Mouse (Mus musculus) left cerebral cortex, postnatal 25 days (tissue): ENCODE results near the gene Loxl1. TPM values are rescaled to one million over a fixed set of nuclear protein-coding genes. Genes with fewer than 3 reads are reported as not detected.

Experiments
- DNase-seq, 2 experiments: peaks; one replicate each; pipeline ENCODE4 v3.0.0; 2022; ENCODE audit warnings: low spot score in 2 of 2, mixed read lengths in 1 of 2
- intact Hi-C: fragments of 180-260 bp; cut with DNase I; formaldehyde crosslinking; loops from one replicate; pipeline ENCODE4 v1.15.1; 2025
- total RNA-seq, 2 experiments: library from RNA; stranded (reverse); gene quantifications; 2 replicates each; pipeline ENCODE4 v1.2.3; 2021

Loxl1 gene
- total RNA-seq, 2 experiments from 2014 or later = 2.0 to 2.6 TPM

DNA sequence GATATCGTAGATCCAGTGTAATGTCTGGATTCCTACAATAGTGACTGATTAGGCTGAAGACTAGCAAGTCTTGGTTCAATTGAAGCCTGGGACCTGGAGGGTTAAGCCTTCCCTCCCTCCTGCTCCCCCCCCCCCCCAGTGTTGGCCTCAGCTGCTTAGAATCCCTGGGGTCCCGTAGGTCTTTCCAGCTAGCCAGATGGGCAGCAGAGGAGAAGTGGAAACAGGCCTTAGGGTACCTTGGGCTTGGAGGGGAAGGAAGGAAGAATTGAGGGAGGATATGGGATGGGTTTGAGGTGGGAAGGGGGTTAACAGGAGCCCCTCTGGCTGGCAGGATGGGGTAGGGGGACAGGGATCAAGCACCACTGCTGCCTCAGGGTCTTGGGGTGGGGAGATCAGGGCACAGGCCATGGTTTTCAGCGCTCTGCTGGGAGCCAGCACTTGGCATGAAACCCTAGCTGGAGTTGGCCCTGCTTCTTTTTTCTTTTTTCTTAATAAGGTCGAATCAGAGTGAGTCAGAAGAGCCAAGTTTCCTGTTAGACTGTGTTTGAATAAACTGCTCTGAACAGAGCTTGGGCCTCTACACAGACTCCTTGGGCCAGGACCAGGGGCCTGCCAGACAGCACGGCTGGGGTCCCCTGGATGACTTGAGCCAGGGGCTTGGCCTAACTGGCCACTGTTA lies 1.8 kb upstream of the Loxl1 start:
- intact Hi-C loops = no loop called here
- DNase-seq = peak in 1 of 2 experiments; percentile 30

DNA sequence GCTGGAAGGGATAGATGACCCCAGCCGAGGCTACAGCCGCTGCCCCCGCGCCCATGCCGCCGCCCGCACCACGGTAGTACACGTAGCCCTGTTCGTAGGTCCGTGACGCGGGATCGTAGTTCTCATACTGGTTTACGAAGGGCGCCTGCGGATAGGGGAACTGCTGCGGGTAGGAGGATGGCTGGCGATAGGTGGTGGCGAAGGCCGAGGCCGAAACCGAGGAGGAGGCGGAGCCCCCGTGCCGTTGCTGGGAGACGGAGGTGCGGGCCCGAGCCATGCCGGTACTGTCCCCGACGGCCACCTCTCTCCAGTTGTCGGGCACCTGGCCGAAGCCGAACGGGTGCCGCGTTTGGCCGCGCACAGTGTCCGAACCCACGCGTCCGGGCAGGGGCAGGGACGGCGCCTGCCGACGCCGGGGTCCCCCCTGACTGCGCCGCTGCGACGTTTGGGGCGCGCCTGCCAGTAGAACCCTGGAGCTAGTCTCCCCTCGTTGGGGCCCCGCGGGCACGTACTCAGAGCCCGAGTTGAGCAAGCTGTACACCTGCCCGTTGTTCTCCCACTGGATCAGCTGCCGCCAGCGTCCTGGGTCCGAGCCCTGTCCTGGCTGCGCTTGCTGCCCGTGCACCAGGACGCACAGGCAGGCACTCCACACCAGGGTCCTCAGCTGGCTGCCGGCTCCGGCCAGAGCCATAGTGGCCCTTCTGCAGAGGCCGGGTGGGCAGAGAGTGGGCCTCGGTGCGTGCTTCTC lies 616 bp downstream of the Loxl1 start:
- intact Hi-C loops = no loop called here
- no peak for DNase-seq

DNA sequence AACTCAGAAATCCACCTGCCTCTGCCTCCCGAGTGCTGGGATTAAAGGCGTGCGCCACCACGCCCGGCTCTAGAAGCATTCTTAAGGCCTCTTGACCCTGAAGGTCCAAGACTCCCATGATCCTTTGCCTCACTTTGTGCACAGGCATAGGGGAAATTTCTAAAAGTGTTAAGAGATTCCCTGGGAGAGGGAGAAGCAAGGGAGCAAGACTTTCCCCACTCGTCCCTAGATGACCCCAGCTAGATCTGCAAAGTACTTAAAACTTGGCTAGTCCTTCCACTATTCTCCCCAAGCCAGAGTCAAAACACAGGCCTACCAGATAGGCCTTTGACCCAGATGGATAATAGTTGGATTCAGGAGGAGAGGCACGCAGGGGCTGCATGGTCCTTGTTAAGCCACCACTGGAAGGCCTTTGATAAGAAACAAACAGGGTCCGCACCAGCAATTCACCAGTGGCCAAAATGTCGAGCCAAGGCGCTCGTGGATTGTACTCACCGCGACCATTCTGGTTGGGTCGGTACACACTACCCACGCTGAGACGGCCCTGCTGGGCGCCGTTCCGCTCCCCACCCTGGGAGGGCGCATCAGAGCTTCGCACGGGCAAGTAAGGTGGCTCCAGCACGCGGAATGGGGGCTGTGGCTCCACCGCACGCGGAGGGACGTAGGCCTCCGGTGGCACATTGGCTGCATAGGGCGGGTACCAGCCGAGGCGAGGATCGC lies 1.6 kb downstream of the Loxl1 start:
- no peak for DNase-seq
- intact Hi-C loops = no loop called here

GRCm38 (mm10) chr9:58310043-58310660 lies 2.8 kb downstream of the Loxl1 start:
- DNase-seq = no peak
- intact Hi-C loops = no loop called here

- intact Hi-C loops = no loop called here
Observed at GRCm38 (mm10) chr9:58308395-58308794, 4.6 kb downstream of the Loxl1 start.

DNA sequence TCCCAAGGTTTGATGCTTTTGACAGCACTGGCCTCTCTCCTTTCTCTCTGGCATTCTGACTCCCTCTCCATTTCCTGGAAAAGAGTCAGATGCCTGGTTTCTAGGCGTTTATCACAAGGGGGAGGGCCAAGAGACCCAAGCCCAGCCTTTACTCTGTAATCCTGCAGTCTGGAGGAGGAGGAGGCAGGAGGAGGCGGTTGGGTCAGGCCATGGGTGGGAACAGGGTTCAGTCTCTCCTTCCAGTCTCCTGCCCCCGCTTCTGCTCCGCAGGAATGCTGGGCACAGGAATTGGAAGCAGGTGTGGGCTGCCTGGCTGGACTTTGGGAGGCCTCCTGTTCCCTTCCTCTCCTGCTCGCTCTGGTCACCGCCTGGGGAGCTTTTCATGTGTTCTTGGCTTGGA lies 7.3 kb downstream of the Loxl1 start:
- intact Hi-C loops = no loop called here
- no peak for DNase-seq

More at GRCm38 (mm10) chr9:58308395-58308794, 4.6 kb downstream of the Loxl1 start:
- peak; percentile 41 to 69 for DNase-seq

DNA sequence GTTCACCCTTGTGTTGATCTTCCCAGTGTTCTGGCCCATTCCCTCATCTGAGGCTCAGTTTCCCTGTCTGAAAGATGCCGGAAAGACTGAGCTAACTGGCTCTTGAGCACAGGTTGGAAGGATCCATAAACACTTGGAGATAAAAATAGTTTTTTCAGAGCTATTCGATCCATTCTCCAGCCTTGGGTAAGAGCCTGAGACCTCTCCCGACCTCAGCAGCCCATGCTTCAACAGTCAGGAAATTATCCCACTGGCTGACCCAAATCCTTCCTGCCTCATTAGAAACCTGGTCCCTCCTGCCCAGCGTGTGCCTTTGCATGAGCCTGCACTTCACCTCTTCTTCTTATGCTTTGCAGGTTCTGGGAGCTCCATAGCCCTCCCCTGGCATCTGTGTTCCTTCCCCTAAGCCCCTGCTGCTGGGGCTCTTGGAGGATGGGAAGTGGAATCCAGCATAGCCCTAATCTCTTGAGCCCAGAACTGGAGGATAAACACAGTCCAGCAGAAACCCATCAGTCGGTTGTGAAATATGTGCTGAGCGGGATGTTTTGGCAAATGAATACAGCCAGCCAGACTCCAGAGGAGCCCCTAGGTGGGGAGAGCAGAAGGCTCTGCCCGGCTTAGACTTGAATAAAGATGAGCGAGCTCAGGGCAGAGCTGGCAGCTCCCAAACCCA lies 9.3 kb downstream of the Loxl1 start:
- no peak for DNase-seq
- intact Hi-C loops = no loop called here

DNA sequence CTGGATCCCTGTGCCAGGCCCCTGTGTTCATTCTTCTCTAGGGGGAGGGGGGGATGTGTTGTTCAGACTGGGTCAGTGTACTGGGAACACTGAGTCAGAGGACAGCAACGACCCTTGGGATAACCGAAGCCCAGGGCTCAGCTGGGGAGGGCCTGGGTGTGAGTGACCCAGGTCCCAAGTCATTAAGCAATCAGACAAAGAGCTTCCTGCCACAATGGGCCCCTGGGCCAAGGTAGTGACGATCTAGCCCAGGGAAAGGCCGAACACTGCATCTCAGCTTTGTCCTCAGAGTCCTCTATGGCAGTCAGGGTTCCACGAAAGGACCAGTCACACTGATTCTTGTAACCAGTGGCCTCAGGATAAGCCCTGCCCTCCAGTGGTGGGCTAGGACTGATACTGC lies 9.9 kb downstream of the Loxl1 start:
- no peak for DNase-seq
- intact Hi-C loops = no loop called here

GRCm38 (mm10) chr9:58299356-58299799 lies 13.6 kb downstream of the Loxl1 start:
- no peak for DNase-seq
- intact Hi-C loops = no loop called here

GRCm38 (mm10) chr9:58297961-58298477 lies 15.0 kb downstream of the Loxl1 start:
- intact Hi-C loops = no loop called here
- no peak for DNase-seq

DNA sequence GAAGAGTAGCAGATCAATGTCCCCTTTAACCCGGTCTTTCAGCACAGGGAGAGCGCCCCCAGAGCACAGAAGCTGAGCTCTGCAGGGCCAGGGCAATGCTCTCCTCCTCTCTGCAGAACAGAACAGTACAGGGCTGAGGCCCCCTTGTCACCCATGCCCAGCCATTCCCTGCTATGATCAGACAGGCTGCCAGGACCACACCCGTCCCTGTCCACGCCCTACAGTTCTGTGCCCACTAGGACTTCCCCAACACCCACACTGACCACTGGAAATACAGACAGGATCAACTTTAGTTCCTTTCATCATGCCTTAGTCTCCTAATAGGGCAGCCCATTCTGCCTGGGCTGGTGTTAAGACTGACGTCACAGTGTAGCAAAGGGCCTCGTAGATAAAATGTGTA lies 15.9 kb downstream of the Loxl1 start:
- no peak for DNase-seq
- intact Hi-C loops = no loop called here

- intact Hi-C loops = no loop called here
- no peak for DNase-seq
Observed at GRCm38 (mm10) chr9:58295766-58296361, 17.1 kb downstream of the Loxl1 start.

DNA sequence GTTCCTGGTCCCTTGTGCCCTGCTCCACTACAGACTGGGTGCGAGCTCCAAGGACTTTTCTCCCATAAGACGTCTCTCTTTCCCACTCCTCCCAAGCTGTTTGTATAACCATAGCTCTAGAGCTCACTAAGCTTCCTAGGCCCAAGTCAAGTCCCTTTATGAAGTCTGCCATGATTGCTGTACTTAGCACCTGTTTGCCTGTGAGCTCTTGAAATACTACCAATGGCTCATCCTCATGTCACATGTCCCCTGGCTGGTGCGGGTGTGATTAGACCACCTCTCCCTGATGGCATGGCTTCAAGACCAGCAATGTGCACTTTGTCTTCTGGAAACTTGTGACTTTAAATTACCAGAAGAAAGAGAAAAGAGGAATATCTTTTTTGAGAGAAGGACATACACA lies 17.6 kb downstream of the Loxl1 start:
- DNase-seq = no peak
- intact Hi-C loops = no loop called here

DNA sequence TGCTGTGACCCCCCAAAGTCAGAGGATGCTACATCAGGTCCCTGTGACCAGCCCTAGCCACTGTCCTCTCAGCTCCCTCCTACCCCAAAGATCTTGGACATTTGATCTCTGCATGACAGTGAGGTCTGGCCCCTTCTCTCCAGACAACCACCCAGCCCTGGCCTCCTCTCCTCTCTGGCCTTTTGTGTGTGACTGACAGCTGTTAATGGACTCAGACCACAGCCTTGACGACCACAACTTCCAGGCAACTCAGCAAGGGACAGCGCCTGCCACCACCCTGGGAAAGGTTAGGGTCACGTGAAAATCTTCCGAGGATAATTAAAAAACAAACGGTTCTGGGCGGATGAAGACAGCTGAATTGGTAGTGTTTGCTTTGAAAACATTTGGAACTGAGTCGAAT lies 18.5 kb downstream of the Loxl1 start:
- intact Hi-C loops = no loop called here
- no peak for DNase-seq

DNA sequence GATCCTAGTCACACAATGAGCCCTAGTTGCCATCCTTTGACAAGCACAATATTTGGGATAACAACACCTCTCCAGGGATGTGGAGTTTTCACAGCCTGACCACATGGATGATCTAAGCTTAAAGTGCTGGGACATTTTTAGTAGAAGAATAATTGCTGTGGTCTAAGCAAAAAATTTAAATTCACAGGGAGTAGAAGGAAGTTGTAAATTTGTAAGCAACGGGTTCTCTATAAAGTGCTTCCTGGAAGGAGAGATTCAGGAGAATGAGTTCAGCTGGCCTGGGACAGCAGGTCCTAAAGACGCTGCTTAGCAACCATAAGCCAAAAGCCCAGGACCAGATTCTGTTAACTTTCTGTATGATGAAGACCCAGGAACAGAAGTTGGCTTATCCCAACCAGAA lies 23.1 kb downstream of the Loxl1 start:
- no peak for DNase-seq
- intact Hi-C loops = no loop called here

DNA sequence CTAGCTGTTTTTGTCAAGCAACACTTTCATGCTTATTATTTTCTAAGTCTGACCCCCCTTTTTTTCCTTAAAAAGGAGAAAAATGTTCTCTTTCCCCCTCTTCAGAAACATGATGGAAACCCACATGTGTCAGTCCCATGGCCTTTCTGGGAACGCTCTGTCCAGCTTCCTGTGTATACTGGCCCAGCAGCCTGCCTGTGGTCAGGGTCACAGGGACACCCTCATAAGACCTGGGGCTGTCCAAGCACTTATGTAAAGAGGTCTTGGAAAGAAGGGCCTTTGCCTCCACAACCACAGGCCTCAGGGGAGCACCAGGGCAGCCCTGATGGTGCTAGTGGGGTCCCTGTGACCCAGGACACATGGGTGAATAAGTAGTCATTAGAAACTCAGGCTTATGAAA lies 23.9 kb downstream of the Loxl1 start:
- intact Hi-C loops = no loop called here

GRCm38 (mm10) chr9:58283431-58283830 lies 29.6 kb downstream of the Loxl1 start:
- no peak for DNase-seq
- intact Hi-C loops = loop anchor here (5.0 kb wide), 1 partner anchor 246 kb away; no protein-coding TSS in a partner anchor

More for the DNA sequence above, 23.9 kb downstream of the Loxl1 start:
- DNase-seq = no peak

DNA sequence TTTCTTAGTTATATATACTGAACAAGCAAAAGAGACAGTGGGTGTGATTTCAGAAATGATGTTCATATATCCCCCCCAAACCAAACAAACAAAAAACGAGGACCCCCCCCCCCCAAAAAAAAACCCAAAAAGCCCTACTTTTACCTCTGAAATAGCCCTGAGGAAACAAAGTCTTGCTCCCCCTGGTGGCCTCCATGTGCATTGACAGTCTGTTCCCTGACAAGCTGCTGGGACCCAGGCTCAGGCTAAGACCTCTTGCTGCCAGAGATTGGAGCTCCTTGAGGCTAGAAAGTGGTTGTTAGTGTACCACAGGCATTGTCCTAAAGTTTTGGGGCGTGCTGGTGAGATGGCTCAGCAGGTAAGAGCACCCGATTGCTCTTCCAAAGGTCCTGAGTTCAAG lies 31.4 kb downstream of the Loxl1 start:
- peak in 1 of 2 experiments; percentile 20 for DNase-seq

More for the DNA sequence above, 31.4 kb downstream of the Loxl1 start:
- intact Hi-C loops = loop anchor here (1.0 to 5.0 kb wide), 2 partner anchors 55 to 244 kb away; no protein-coding TSS in a partner anchor
